21 mouse cellular contexts compared by ENCODE assay signal in genomic region chr2:36269458-36269857, GRCm38 (mm10). TPM values are rescaled to one million over a fixed set of nuclear protein-coding genes. Genes with fewer than 3 reads are reported as not detected.
DNase-seq lines count a peak whose midpoint lies in the region; ATAC-seq and TF ChIP-seq lines count a peak whose summit lies in the region.
"Had no signal": no experiment of that assay in that cellular context is flagged by ENCODE, and none has a peak within 500 bp of the region (broad histone marks: within the 10 kb centered on the region; RNA-seq: fewer than 3 reads in every experiment).

No protein-coding gene starts in this region.

- H3K27me3 ChIP-seq in midbrain, embryonic 12.5 days, result no peaks in the 10 kb centered on the region
- H3K27me3 ChIP-seq in midbrain, embryonic 10.5 days (ENCODE audit: low read depth, poor library complexity, severe bottlenecking), result no peaks in the 10 kb centered on the region
- no peaks in the 10 kb centered on the region for H3K27me3 ChIP-seq in stomach, embryonic 16.5 days (ENCODE audit: control insufficient read depth, insufficient read depth, low read length)
- H3K27me3 ChIP-seq in stomach, postnatal 0 days (ENCODE audit: control insufficient read depth, insufficient read depth, low read length), result no peaks in the 10 kb centered on the region
- H3K27me3 ChIP-seq: heart, embryonic 12.5 days; hindbrain, embryonic 15.5 days had no signal

- no peak for TF ChIP-seq EP300 in stomach, postnatal 0 days (optimal IDR thresholded peaks at IDR 0.05)

- H3K4me1 ChIP-seq in midbrain, embryonic 12.5 days, result no peaks in the 10 kb centered on the region
- H3K4me1 ChIP-seq in midbrain, embryonic 10.5 days, result peaks cover 5% of the 10 kb centered on the region; the same call in 1 of the 2 replicates
- no peaks in the 10 kb centered on the region for H3K4me1 ChIP-seq in stomach, embryonic 16.5 days (ENCODE audit: control insufficient read depth, insufficient read depth, low read length)
- no peaks in the 10 kb centered on the region for H3K4me1 ChIP-seq in stomach, postnatal 0 days (replicated peaks; ENCODE audit: control insufficient read depth, insufficient read depth)
- H3K4me1 ChIP-seq: embryonic facial prominence, embryonic 10.5 days; heart, embryonic 12.5 days; hindbrain, embryonic 15.5 days had no signal

- intact Hi-C loops in left cerebral cortex, postnatal 4 days (cut with DNase I), result no loop called here
- intact Hi-C loops in left cerebral cortex, postnatal 36 days (cut with DNase I), result no loop called here

- peak; percentile 2 for DNase-seq in embryo, embryonic 11 days
- no peak for DNase-seq in embryo, embryonic 9.5 days (ENCODE audit: extremely low spot score)
- peak; percentile 29 for DNase-seq in left cerebral cortex, postnatal 4 days
- DNase-seq in left cerebral cortex, postnatal 36 days (ENCODE audit: low spot score in 2 of 2), result no peak
- no peak for DNase-seq in midbrain, embryonic 10.5 days (ENCODE audit: low spot score)
- no peak for DNase-seq in stomach, postnatal 0 days (ENCODE audit: low spot score)
- DNase-seq: adrenal gland, postnatal 10 days; B cell, adult 2 months; cerebellum, adult 11-12 months; cerebellum, adult 9-10 months; cerebellum, postnatal 25 days; gastrocnemius, adult 2 months; gastrocnemius, postnatal 25 days had no signal

- no peaks in the 10 kb centered on the region for H3K9me3 ChIP-seq in midbrain, embryonic 12.5 days
- no peaks in the 10 kb centered on the region for H3K9me3 ChIP-seq in midbrain, embryonic 10.5 days (replicated peaks)
- no peaks in the 10 kb centered on the region for H3K9me3 ChIP-seq in stomach, embryonic 16.5 days (replicated peaks; ENCODE audit: control insufficient read depth, low read length)
- no peaks in the 10 kb centered on the region for H3K9me3 ChIP-seq in stomach, postnatal 0 days (ENCODE audit: control insufficient read depth, low read length)
- H3K9me3 ChIP-seq: embryonic facial prominence, embryonic 10.5 days; G1E; heart, embryonic 12.5 days; hindbrain, embryonic 15.5 days had no signal

- no peak overlapping the region for H3K4me3 ChIP-seq in midbrain, embryonic 12.5 days
- H3K4me3 ChIP-seq in midbrain, embryonic 10.5 days, result no peak overlapping the region
- no peak overlapping the region for H3K4me3 ChIP-seq in stomach, embryonic 16.5 days (replicated peaks; ENCODE audit: low read length)
- no peak overlapping the region for H3K4me3 ChIP-seq in stomach, postnatal 0 days (ENCODE audit: low read depth, low read length)
- H3K4me3 ChIP-seq: embryonic facial prominence, embryonic 10.5 days; gastrocnemius, adult 2 months; heart, embryonic 12.5 days; hindbrain, embryonic 15.5 days had no signal

- H3K4me2 ChIP-seq in midbrain, embryonic 12.5 days (replicated peaks), result no peak overlapping the region
- H3K4me2 ChIP-seq in stomach, embryonic 16.5 days (ENCODE audit: low read depth, low read length), result no peak overlapping the region
- no peak overlapping the region for H3K4me2 ChIP-seq in stomach, postnatal 0 days (replicated peaks; ENCODE audit: low read depth)
- H3K4me2 ChIP-seq: heart, embryonic 12.5 days; hindbrain, embryonic 15.5 days had no signal

- H3K27ac ChIP-seq in midbrain, embryonic 12.5 days (replicated peaks), result no peak overlapping the region
- no peak overlapping the region for H3K27ac ChIP-seq in midbrain, embryonic 10.5 days (replicated peaks)
- H3K27ac ChIP-seq in stomach, embryonic 16.5 days (ENCODE audit: low read length), result peak overlapping the region; percentile 2; the same call in 1 of the 2 replicates
- H3K27ac ChIP-seq in stomach, postnatal 0 days (replicated peaks), result no peak overlapping the region
- H3K27ac ChIP-seq: embryonic facial prominence, embryonic 10.5 days; gastrocnemius, adult 2 months; hindbrain, embryonic 15.5 days had no signal

- peak; percentile 56; the same call in 1 of the 2 replicates for ATAC-seq in midbrain, embryonic 12.5 days (ENCODE audit: low FRiP score, low read depth)
- no peak for ATAC-seq in stomach, embryonic 16.5 days (ENCODE audit: insufficient read depth, low FRiP score)
- no peak for ATAC-seq in stomach, postnatal 0 days (ENCODE audit: low FRiP score, low TSS enrichment)
- ATAC-seq: CD4-positive, CD25-positive, alpha-beta regulatory T cell, adult 4 months; forebrain, embryonic 14.5 days had no signal

- no peak overlapping the region for H3K9ac ChIP-seq in midbrain, embryonic 12.5 days (replicated peaks)
- H3K9ac ChIP-seq in stomach, embryonic 16.5 days (ENCODE audit: low read length), result no peak overlapping the region
- no peak overlapping the region for H3K9ac ChIP-seq in stomach, postnatal 0 days (ENCODE audit: low read length)
- H3K9ac ChIP-seq: heart, embryonic 12.5 days; hindbrain, embryonic 15.5 days had no signal

- H3K36me3 ChIP-seq in midbrain, embryonic 12.5 days, result no peaks in the 10 kb centered on the region
- no peaks in the 10 kb centered on the region for H3K36me3 ChIP-seq in midbrain, embryonic 10.5 days
- no peaks in the 10 kb centered on the region for H3K36me3 ChIP-seq in stomach, embryonic 16.5 days (ENCODE audit: control insufficient read depth, insufficient read depth, low read length)
- no peaks in the 10 kb centered on the region for H3K36me3 ChIP-seq in stomach, postnatal 0 days (ENCODE audit: control insufficient read depth, insufficient read depth, low read length)
- H3K36me3 ChIP-seq: embryonic facial prominence, embryonic 10.5 days; G1E; heart, embryonic 12.5 days; hindbrain, embryonic 15.5 days had no signal

- no peak for TF ChIP-seq CTCF in stomach, postnatal 0 days (IDR thresholded peaks at IDR 0.05; ENCODE audit: low read depth)

- WGBS in midbrain, embryonic 12.5 days, result 34% methylated on average over 3 of the region's 3 CpGs
- WGBS in midbrain, embryonic 10.5 days, result 75% methylated on average over 3 of the region's 3 CpGs
- WGBS in stomach, embryonic 16.5 days, result 47% methylated on average over 3 of the region's 3 CpGs
- 38% methylated on average over 3 of the region's 3 CpGs for WGBS in stomach, postnatal 0 days

RNA-seq across cellular contexts. Expression of gene Ptgs1, which starts 39.2 kb away (rescaled TPM):
- 1 to 10 TPM; 5.5 to 7.1 TPM for total RNA-seq in left cerebral cortex, postnatal 4 days (2021)
- total RNA-seq in left cerebral cortex, postnatal 36 days (2021), result 10 to 100 TPM; 16.1 to 22.2 TPM
- polyA plus RNA-seq in midbrain, embryonic 12.5 days (2016; fragmentation: Nextera tagmentation; extraction: Ambion mirVana), result 3.9 and 4.4 TPM in 2 replicates
- 3.6 and 4.7 TPM in 2 replicates for polyA plus RNA-seq in midbrain, embryonic 10.5 days (2016; fragmentation: Nextera tagmentation; extraction: Ambion mirVana)
- polyA plus RNA-seq in stomach, embryonic 16.5 days (2015; fragmentation: Nextera tagmentation; extraction: Ambion mirVana), result 35.1 and 37.5 TPM in 2 replicates
- 31.0 and 36.2 TPM in 2 replicates for polyA plus RNA-seq in stomach, postnatal 0 days (2015; fragmentation: Nextera tagmentation; extraction: Ambion mirVana)

Comparison
In these comparisons a context has a peak if more than half of its experiments do, and no peak if none do; other contexts are left out.
1. DNase-seq: peak in embryo, embryonic 11 days (single experiment) and left cerebral cortex, postnatal 4 days (single experiment); none in embryo, embryonic 9.5 days (single experiment), left cerebral cortex, postnatal 36 days (0 of 2), midbrain, embryonic 10.5 days (single experiment) and stomach, postnatal 0 days (single experiment).